Mouse (Mus musculus) midbrain, embryonic 14.5 days (tissue): ENCODE measurements at regions not wholly inside any gene's neighbourhood (a gene's known extent, or its start where the extent isn't known, plus 50 kb on each side); places are given as distances from the start of the nearest gene placed in this dataset.
"Not testable (repeated sequence)": the region's sequence is repeated elsewhere in the genome, so short reads cannot be mapped to it uniquely, and the experiment has no call there.

ENCODE experiments used
- ATAC-seq: fragments of 200-750 bp; cut with Nextera tagmentation; 2 replicates; pipeline ENCODE4 v1.8.0; 2017; ENCODE audit warnings: moderate number of reproducible peaks, moderate library complexity; ENCODE audit not compliant: low FRiP score, low TSS enrichment
- DNase-seq: peaks from one replicate; pipeline ENCODE4 v3.0.0-alpha.2; 2015
- H3K27ac ChIP-seq: fragments of 300-500 bp; sonication (generic); replicated peaks from 2 replicates; pipeline ENCODE4 v1.5.1; 2014; ENCODE audit warnings: mild to moderate bottlenecking, low read depth, low read length, moderate library complexity
- H3K27me3 ChIP-seq: fragments of 300-500 bp; sonication (generic); 2 replicates; pipeline ENCODE4 v1.6.1; 2014; ENCODE audit warnings: low read length, control low read depth, mixed read lengths; ENCODE audit not compliant: control insufficient read depth, insufficient read depth
- H3K36me3 ChIP-seq: fragments of 300-500 bp; sonication (generic); 2 replicates; pipeline ENCODE4 v1.6.1; 2014; ENCODE audit warnings: low read length, control low read depth; ENCODE audit not compliant: control insufficient read depth, insufficient read depth
- H3K4me1 ChIP-seq: fragments of 300-500 bp; sonication (generic); 2 replicates; pipeline ENCODE4 v1.6.1; 2014; ENCODE audit warnings: mild to moderate bottlenecking, antibody characterized with exemption, low read length, control low read depth; ENCODE audit not compliant: control insufficient read depth, insufficient read depth
- H3K4me2 ChIP-seq: fragments of 300-500 bp; sonication (generic); 2 replicates; pipeline ENCODE4 v1.6.1; 2014; ENCODE audit warnings: mild to moderate bottlenecking, low read length, moderate library complexity
- H3K4me3 ChIP-seq: fragments of 300-500 bp; sonication (generic); replicated peaks from 2 replicates; pipeline ENCODE4 v1.5.1; 2014; ENCODE audit warnings: low read depth, low read length
- H3K9ac ChIP-seq: fragments of 300-500 bp; sonication (generic); replicated peaks from 2 replicates; pipeline ENCODE4 v1.6.1; 2014; ENCODE audit warnings: mild to moderate bottlenecking, low read length, moderate library complexity
- H3K9me3 ChIP-seq: fragments of 300-500 bp; sonication (generic); 2 replicates; pipeline ENCODE4 v1.6.1; 2016; ENCODE audit warnings: low read length, control low read depth, mixed read lengths; ENCODE audit not compliant: control insufficient read depth
- WGBS: fragments of 180-500 bp; shearing (Covaris S2); extraction: QIAGEN DNeasy Blood & Tissue Kit; methylation state at CpG from one replicate; pipeline ENCODE4 v1.1.7; 2014; 5-methylcytosine and 5-hydroxymethylcytosine counted together

DNA sequence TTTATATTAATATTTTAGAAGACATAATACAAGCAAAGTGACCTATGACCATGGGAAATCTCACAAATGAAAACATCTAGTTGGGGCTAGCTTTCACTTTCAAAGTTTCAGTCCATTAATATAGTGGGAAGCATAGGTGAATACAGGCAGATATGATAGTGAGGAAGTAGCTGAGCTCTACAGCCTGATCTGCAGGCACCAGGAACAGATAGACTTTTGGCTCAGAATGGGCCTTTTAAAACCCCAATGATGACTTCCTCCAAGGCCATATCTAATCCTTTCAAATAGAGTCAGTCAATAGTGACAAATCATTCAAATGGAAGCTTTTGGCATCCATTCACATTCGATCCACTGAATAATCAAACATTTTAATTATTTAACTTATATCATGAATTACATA lies 581.6 kb upstream of the Pcdh17 start:
- Histone ChIP-seq H3K4me3 (no peak overlapping the region), H3K9ac (no peak overlapping the region), H3K27me3 (no peaks in the 10 kb centered on the region), H3K4me2 (no peak overlapping the region), H3K9me3 (no peaks in the 10 kb centered on the region), H3K27ac (no peak overlapping the region), H3K36me3 (no peaks in the 10 kb centered on the region), H3K4me1 (no peaks in the 10 kb centered on the region)
- DNase-seq (no peak), ATAC-seq (no peak)
- WGBS: 76% methylated on average over 1 of the region's 1 CpGs

GRCm38 (mm10) chr14:83862653-83863052 lies 580.7 kb upstream of the Pcdh17 start:
- 89% methylated on average over 2 of the region's 2 CpGs for WGBS
- Histone ChIP-seq H3K27me3 (no peaks in the 10 kb centered on the region), H3K4me1 (no peaks in the 10 kb centered on the region), H3K27ac (no peak overlapping the region), H3K36me3 (no peaks in the 10 kb centered on the region), H3K4me3 (no peak overlapping the region), H3K4me2 (no peak overlapping the region), H3K9me3 (no peaks in the 10 kb centered on the region), H3K9ac (no peak overlapping the region)
- DNase-seq: no peak
- ATAC-seq: no peak

DNA sequence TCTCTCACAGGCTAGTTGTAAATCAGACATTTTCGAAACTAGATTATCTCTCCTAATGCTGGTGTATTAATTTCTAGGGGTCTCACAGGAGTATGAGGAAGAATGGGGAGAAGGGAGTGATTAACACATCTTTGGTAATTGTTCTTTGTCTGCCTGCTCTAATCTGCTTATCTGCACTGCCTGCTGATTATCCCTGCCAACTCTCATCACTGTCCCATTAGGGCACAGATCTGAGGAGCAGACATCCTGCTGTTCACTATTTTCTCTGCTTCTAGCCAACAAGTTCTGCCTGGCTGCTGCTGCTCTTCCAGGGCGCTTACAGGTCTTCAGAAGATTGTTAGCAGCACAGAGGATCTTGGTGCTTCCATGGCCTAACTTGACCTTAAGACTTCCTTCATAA lies 557.0 kb upstream of the Pcdh17 start:
- H3K9ac ChIP-seq: no peak overlapping the region
- H3K36me3 ChIP-seq: no peaks in the 10 kb centered on the region
- no peak overlapping the region for H3K27ac ChIP-seq
- no peak overlapping the region for H3K4me2 ChIP-seq
- H3K9me3 ChIP-seq: no peaks in the 10 kb centered on the region
- H3K27me3 ChIP-seq: no peaks in the 10 kb centered on the region
- peak; percentile 36 for DNase-seq
- ATAC-seq: peak; percentile 40; the same call in 1 of the 2 replicates
- no peaks in the 10 kb centered on the region for H3K4me1 ChIP-seq
- WGBS: 13% methylated on average over 2 of the region's 2 CpGs
- no peak overlapping the region for H3K4me3 ChIP-seq

- H3K4me1 ChIP-seq, H3K4me3 ChIP-seq, H3K4me2 ChIP-seq, ATAC-seq, DNase-seq, H3K27me3 ChIP-seq, H3K36me3 ChIP-seq, H3K9me3 ChIP-seq, H3K9ac ChIP-seq, H3K27ac ChIP-seq: not testable (repeated sequence)
- 62% methylated on average over 1 of the region's 1 CpGs for WGBS
These were observed 542.7 kb upstream of the Pcdh17 start for GRCm38 (mm10) chr14:83900711-83901110.

- no peaks in the 10 kb centered on the region for H3K9me3 ChIP-seq
- H3K36me3 ChIP-seq: no peaks in the 10 kb centered on the region
- H3K4me2 ChIP-seq: no peak overlapping the region
- H3K4me3 ChIP-seq: no peak overlapping the region
- no peak overlapping the region for H3K27ac ChIP-seq
- ATAC-seq: no peak
- H3K9ac ChIP-seq: no peak overlapping the region
- no peak for DNase-seq
- H3K4me1 ChIP-seq: no peaks in the 10 kb centered on the region
- no peaks in the 10 kb centered on the region for H3K27me3 ChIP-seq
- 82% methylated on average over 3 of the region's 3 CpGs for WGBS
These were observed 500.3 kb upstream of the Pcdh17 start for GRCm38 (mm10) chr14:83943101-83943500.

- H3K4me2 ChIP-seq: no peak overlapping the region
- ATAC-seq (no peak), DNase-seq (peak; percentile 50)
- H3K27me3 ChIP-seq: no peaks in the 10 kb centered on the region
- no peak overlapping the region for H3K4me3 ChIP-seq
- H3K4me1 ChIP-seq: no peaks in the 10 kb centered on the region
- WGBS: 69% methylated on average over 3 of the region's 3 CpGs
- H3K36me3 ChIP-seq: no peaks in the 10 kb centered on the region
- H3K9ac ChIP-seq: no peak overlapping the region
- no peak overlapping the region for H3K27ac ChIP-seq
- no peaks in the 10 kb centered on the region for H3K9me3 ChIP-seq
These were observed 499.2 kb upstream of the Pcdh17 start for GRCm38 (mm10) chr14:83944176-83944575.

GRCm38 (mm10) chr14:83949696-83950095 lies 493.7 kb upstream of the Pcdh17 start:
- Histone ChIP-seq H3K9ac (no peak overlapping the region), H3K9me3 (no peaks in the 10 kb centered on the region), H3K27me3 (no peaks in the 10 kb centered on the region), H3K36me3 (no peaks in the 10 kb centered on the region), H3K27ac (no peak overlapping the region), H3K4me2 (no peak overlapping the region), H3K4me1 (no peaks in the 10 kb centered on the region), H3K4me3 (no peak overlapping the region)
- 63% methylated on average over 2 of the region's 2 CpGs for WGBS
- DNase-seq: peak; percentile 17
- no peak for ATAC-seq

- ATAC-seq (no peak), DNase-seq (peak; percentile 14)
- Histone ChIP-seq H3K27ac (no peak overlapping the region), H3K36me3 (no peaks in the 10 kb centered on the region), H3K4me1 (no peaks in the 10 kb centered on the region), H3K4me2 (no peak overlapping the region), H3K4me3 (no peak overlapping the region), H3K9ac (no peak overlapping the region), H3K27me3 (no peaks in the 10 kb centered on the region), H3K9me3 (no peaks in the 10 kb centered on the region)
- WGBS: 88% methylated on average over 3 of the region's 3 CpGs
These were observed 484.3 kb upstream of the Pcdh17 start for GRCm38 (mm10) chr14:83959111-83959510.

DNA sequence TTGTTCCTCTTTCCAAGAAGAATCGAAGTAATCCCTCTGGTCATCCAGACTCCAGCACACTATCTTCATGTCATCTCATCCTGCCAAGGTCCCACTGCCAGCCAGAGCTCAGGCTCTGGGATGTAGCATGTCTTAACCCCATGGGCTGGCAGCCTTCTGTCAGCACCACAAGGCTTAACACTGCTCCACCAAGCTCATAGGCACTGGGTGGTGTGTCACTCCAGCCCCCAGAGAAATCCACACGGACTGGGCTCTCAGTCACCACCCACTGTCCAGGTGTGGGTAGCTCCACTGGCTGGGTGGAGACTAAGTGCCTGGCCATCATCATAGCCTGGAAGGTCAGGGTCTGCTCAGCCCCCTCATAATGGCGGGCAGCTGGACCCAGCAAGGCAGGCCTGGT lies 459.8 kb upstream of the Pcdh17 start:
- Histone ChIP-seq H3K27me3 (no peaks in the 10 kb centered on the region), H3K9ac (no peak overlapping the region), H3K4me1 (no peaks in the 10 kb centered on the region), H3K36me3 (no peaks in the 10 kb centered on the region), H3K4me2 (no peak overlapping the region), H3K4me3 (no peak overlapping the region), H3K27ac (no peak overlapping the region), H3K9me3 (no peaks in the 10 kb centered on the region)
- DNase-seq (no peak), ATAC-seq (no peak)
- WGBS: 85% methylated on average over 3 of the region's 3 CpGs
